Mouse (Mus musculus) adipocyte (in vitro differentiated cells): ENCODE measurements around the gene Ebi3.
A peak's percentile ranks its signal among the peaks of the same experiment; 100 is the strongest.

ENCODE experiments used
- DNase-seq: peaks from one replicate; pipeline ENCODE4 v3.0.0-alpha.2; 2016; ENCODE audit warnings: low spot score

Ebi3 gene

GRCm38 (mm10) chr17:56005415-56006061 lies 53.1 kb downstream of the Ebi3 start, which contains the start of the genes Stap2 and Mpnd:
Gene Stap2, minus strand, starts transcription at chr17:56005584.
Gene Mpnd, plus strand, starts transcription at chr17:56005711.
- DNase-seq: peak; percentile 81
